Mouse (Mus musculus): ENCODE measurements around the gene Dok1. TPM values are rescaled to one million over a fixed set of nuclear protein-coding genes. Genes with fewer than 3 reads are reported as not detected.
A peak's percentile ranks its signal among the peaks of the same experiment; 100 is the strongest.

Dok1 gene
- polyA plus RNA-seq, 2 experiments from 2014 or later: 26.3 to 47.2 TPM

- no peak for ATAC-seq
Observed at GRCm38 (mm10) chr6:83044742-83045141, 11.5 kb upstream of the Dok1 start.

GRCm38 (mm10) chr6:83043993-83044392 lies 10.7 kb upstream of the Dok1 start:
- ATAC-seq: no peak

GRCm38 (mm10) chr6:83043561-83043960 lies 10.3 kb upstream of the Dok1 start:
- ATAC-seq: no peak

GRCm38 (mm10) chr6:83040601-83041000 lies 7.3 kb upstream of the Dok1 start:
- no peak for ATAC-seq

- peak; percentile 84 for ATAC-seq
Observed at GRCm38 (mm10) chr6:83038496-83039012, 5.3 kb upstream of the Dok1 start.

GRCm38 (mm10) chr6:83037188-83037587 lies 3.9 kb upstream of the Dok1 start:
- ATAC-seq: no peak

GRCm38 (mm10) chr6:83034463-83035055 lies 1.3 kb upstream of the Dok1 start:
- ATAC-seq: no peak

- peak; percentile 64 for ATAC-seq
Observed at GRCm38 (mm10) chr6:83032769-83033191, 491 bp downstream of the Dok1 start.

- no peak for ATAC-seq
Observed at GRCm38 (mm10) chr6:83031921-83032590, 1.2 kb downstream of the Dok1 start.

- ATAC-seq: no peak
Observed at GRCm38 (mm10) chr6:83031111-83031510, 2.2 kb downstream of the Dok1 start.

- ATAC-seq: no peak
Observed at GRCm38 (mm10) chr6:83029777-83030176, 3.5 kb downstream of the Dok1 start.

- no peak for ATAC-seq
Observed at GRCm38 (mm10) chr6:83027706-83028105, 5.6 kb downstream of the Dok1 start.

- ATAC-seq: no peak
Observed at GRCm38 (mm10) chr6:83027293-83027692, 6.0 kb downstream of the Dok1 start.

GRCm38 (mm10) chr6:83025221-83025620 lies 8.1 kb downstream of the Dok1 start:
- no peak for ATAC-seq

- no peak for ATAC-seq
Observed at GRCm38 (mm10) chr6:83024421-83024820, 8.8 kb downstream of the Dok1 start.

- no peak for ATAC-seq
Observed at GRCm38 (mm10) chr6:83023786-83024185, 9.5 kb downstream of the Dok1 start.

- no peak for ATAC-seq
Observed at GRCm38 (mm10) chr6:83023008-83023407, 10.3 kb downstream of the Dok1 start.

GRCm38 (mm10) chr6:83020836-83021593 lies 12.3 kb downstream of the Dok1 start:
- no peak for ATAC-seq

- ATAC-seq: no peak
Observed at GRCm38 (mm10) chr6:83020121-83020520, 13.2 kb downstream of the Dok1 start.

GRCm38 (mm10) chr6:83019044-83019443 lies 14.2 kb downstream of the Dok1 start:
- no peak for ATAC-seq

- no peak for ATAC-seq
Observed at GRCm38 (mm10) chr6:83017190-83017589, 16.1 kb downstream of the Dok1 start.

- no peak for ATAC-seq
Observed at GRCm38 (mm10) chr6:83015749-83016148, 17.5 kb downstream of the Dok1 start.

Data from activated CD4-positive, CD25-positive, alpha-beta regulatory T cell, adult 4 months (primary cell).